Mouse (Mus musculus): ENCODE results near the gene Slc10a6. TPM values are rescaled to one million over a fixed set of nuclear protein-coding genes. Genes with fewer than 3 reads are reported as not detected.
A peak's percentile ranks its signal among the peaks of the same experiment; 100 is the strongest.

Slc10a6 gene
- polyA plus RNA-seq, 1 experiment: 1.1 TPM

DNA sequence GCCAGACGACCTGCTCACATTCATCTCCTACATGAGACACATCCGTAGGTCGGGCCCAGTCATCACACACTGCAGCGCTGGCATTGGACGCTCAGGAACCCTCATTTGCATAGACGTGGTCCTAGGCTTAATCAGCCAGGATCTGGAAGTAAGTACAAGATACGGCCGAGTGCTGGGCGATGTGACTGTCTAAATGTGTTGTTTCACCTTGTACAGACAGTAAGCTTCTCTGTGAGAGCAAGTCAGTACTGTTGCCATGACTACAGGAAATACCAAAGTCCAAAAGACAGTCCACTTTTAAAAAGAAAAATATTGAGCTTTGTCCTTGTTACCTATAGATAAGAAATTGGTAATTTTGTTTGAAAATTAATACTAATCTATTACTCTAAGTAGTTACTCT is 35.6 kb downstream of the Slc10a6 start:
- no peaks in the 10 kb centered on the region for H3K27me3 ChIP-seq (ENCODE audit: control insufficient read depth, insufficient read depth, low read length)
- no peak for TF ChIP-seq POLR2A (IDR thresholded peaks at IDR 0.05; ENCODE audit: low read depth, low read length)
- no peak for TF ChIP-seq CTCF (IDR thresholded peaks at IDR 0.05; ENCODE audit: extremely low read depth, insufficient read length, insufficient replicate concordance, low read depth, low read length)
- H3K4me1 ChIP-seq (ENCODE audit: control insufficient read depth, insufficient read depth, insufficient read length, low read length): peaks cover 5% of the 10 kb centered on the region; the same call in 1 of the 2 replicates
- H3K4me3 ChIP-seq (ENCODE audit: low read depth, low read length): no peak overlapping the region
- H3K36me3 ChIP-seq (ENCODE audit: control insufficient read depth, insufficient read depth, low read length): no peaks in the 10 kb centered on the region
- 83% methylated on average over 9 of the region's 9 CpGs for WGBS
- H3K27ac ChIP-seq (ENCODE audit: insufficient read depth, low read depth, low read length): no peak overlapping the region

GRCm38 (mm10) chr5:103592706-103593105 is 36.5 kb downstream of the Slc10a6 start:
- 18% methylated on average over 8 of the region's 8 CpGs for WGBS
- peak overlapping the region; percentile 22; the same call in 1 of the 2 replicates for H3K27ac ChIP-seq (ENCODE audit: insufficient read depth, low read depth, low read length)

GRCm38 (mm10) chr5:103591846-103592245 is 37.4 kb downstream of the Slc10a6 start:
- WGBS: 63% methylated on average over 7 of the region's 7 CpGs
- H3K27ac ChIP-seq (ENCODE audit: insufficient read depth, low read depth, low read length): no peak overlapping the region
- H3K36me3 ChIP-seq (ENCODE audit: control insufficient read depth, insufficient read depth, low read length): no peaks in the 10 kb centered on the region
- H3K27me3 ChIP-seq (ENCODE audit: control insufficient read depth, insufficient read depth, low read length): no peaks in the 10 kb centered on the region
- H3K4me3 ChIP-seq (ENCODE audit: low read depth, low read length): no peak overlapping the region
- peaks cover 5% of the 10 kb centered on the region; the same call in 1 of the 2 replicates for H3K4me1 ChIP-seq (ENCODE audit: control insufficient read depth, insufficient read depth, insufficient read length, low read length)
- TF ChIP-seq CTCF (IDR thresholded peaks at IDR 0.05; ENCODE audit: extremely low read depth, insufficient read length, insufficient replicate concordance, low read depth, low read length) (no peak), POLR2A (IDR thresholded peaks at IDR 0.05; ENCODE audit: low read depth, low read length) (no peak)

More at GRCm38 (mm10) chr5:103592706-103593105, 36.5 kb downstream of the Slc10a6 start:
- peaks cover 5% of the 10 kb centered on the region; the same call in 1 of the 2 replicates for H3K4me1 ChIP-seq (ENCODE audit: control insufficient read depth, insufficient read depth, insufficient read length, low read length)
- H3K27me3 ChIP-seq (ENCODE audit: control insufficient read depth, insufficient read depth, low read length): no peaks in the 10 kb centered on the region
- peak overlapping the region; percentile 26; the same call in 1 of the 2 replicates for H3K4me3 ChIP-seq (ENCODE audit: low read depth, low read length)
- TF ChIP-seq POLR2A (IDR thresholded peaks at IDR 0.05; ENCODE audit: low read depth, low read length) (no peak), CTCF (IDR thresholded peaks at IDR 0.05; ENCODE audit: extremely low read depth, insufficient read length, insufficient replicate concordance, low read depth, low read length) (no peak)
- no peaks in the 10 kb centered on the region for H3K36me3 ChIP-seq (ENCODE audit: control insufficient read depth, insufficient read depth, low read length)

GRCm38 (mm10) chr5:103587219-103587618 is 42.0 kb downstream of the Slc10a6 start:
- Histone ChIP-seq H3K36me3 (ENCODE audit: control insufficient read depth, insufficient read depth, low read length) (no peaks in the 10 kb centered on the region), H3K27me3 (ENCODE audit: control insufficient read depth, insufficient read depth, low read length) (no peaks in the 10 kb centered on the region), H3K4me1 (ENCODE audit: control insufficient read depth, insufficient read depth, insufficient read length, low read length) (no peaks in the 10 kb centered on the region), H3K27ac (ENCODE audit: insufficient read depth, low read depth, low read length) (no peak overlapping the region), H3K4me3 (ENCODE audit: low read depth, low read length) (no peak overlapping the region)
- 74% methylated on average over 7 of the region's 7 CpGs for WGBS
- TF ChIP-seq POLR2A (IDR thresholded peaks at IDR 0.05; ENCODE audit: low read depth, low read length): no peak
- TF ChIP-seq CTCF (IDR thresholded peaks at IDR 0.05; ENCODE audit: extremely low read depth, insufficient read length, insufficient replicate concordance, low read depth, low read length): peak; percentile 10; the same call in 1 of the 2 replicates

DNA sequence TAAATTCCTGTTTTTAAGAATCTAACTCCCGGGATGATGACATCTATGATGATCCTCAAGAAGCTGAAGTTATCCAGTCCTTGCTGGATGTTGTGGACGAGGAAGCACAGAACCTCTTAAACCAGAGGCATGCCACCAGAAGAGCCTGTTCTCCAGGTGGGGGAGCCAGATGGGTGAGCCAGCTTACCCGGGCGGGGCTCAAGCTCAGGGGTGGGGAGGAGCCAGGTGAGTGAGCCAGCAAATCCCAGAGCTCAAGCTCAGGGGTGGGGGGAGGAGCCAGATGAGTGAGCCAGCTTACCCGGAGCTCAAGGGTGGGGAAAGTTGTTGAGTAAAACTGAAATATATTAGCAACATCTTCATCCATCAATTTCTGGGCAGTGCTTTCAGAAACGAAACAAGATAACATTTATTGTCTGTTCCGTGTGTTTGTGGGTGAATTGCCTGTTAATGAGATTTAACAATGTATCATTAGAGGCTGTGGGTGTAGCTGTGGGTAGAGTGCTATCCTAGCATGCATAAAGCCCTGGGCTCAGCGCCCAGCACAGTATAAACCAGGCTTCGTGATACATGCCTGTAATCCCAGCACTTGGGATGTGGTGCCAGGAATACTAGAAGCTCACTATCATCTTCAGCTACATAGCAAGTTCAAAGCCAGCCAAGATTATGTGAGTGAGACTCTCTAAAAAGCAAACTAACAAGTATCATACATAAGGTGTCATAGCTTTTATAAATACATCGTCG is 49.4 kb downstream of the Slc10a6 start:
- 38% methylated on average over 11 of the region's 11 CpGs for WGBS
- Histone ChIP-seq H3K4me3 (ENCODE audit: low read depth, low read length) (no peak overlapping the region), H3K27ac (ENCODE audit: insufficient read depth, low read depth, low read length) (no peak overlapping the region), H3K4me1 (ENCODE audit: control insufficient read depth, insufficient read depth, insufficient read length, low read length) (no peaks in the 10 kb centered on the region), H3K27me3 (ENCODE audit: control insufficient read depth, insufficient read depth, low read length) (no peaks in the 10 kb centered on the region), H3K36me3 (ENCODE audit: control insufficient read depth, insufficient read depth, low read length) (no peaks in the 10 kb centered on the region)
- TF ChIP-seq POLR2A (IDR thresholded peaks at IDR 0.05; ENCODE audit: low read depth, low read length) (no peak), CTCF (IDR thresholded peaks at IDR 0.05; ENCODE audit: extremely low read depth, insufficient read length, insufficient replicate concordance, low read depth, low read length) (no peak)

DNA sequence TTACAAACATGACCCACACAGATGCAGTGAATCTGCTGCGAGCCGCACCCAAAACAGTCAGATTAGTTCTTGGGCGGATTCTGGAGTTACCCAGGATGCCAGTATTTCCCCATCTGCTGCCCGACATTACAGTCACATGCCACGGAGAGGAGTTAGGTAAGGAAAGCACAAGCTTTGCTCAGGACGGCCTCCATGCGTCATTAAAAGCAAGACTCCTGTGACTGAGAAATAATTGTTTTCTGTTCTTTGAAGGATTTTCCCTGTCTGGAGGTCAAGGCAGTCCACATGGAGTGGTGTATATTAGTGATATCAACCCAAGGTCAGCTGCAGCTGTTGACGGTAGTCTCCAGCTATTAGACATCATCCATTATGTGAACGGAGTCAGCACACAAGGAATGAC is 59.8 kb downstream of the Slc10a6 start:
- Histone ChIP-seq H3K27me3 (ENCODE audit: control insufficient read depth, insufficient read depth, low read length) (no peaks in the 10 kb centered on the region), H3K4me3 (ENCODE audit: low read depth, low read length) (no peak overlapping the region), H3K36me3 (ENCODE audit: control insufficient read depth, insufficient read depth, low read length) (no peaks in the 10 kb centered on the region), H3K4me1 (ENCODE audit: control insufficient read depth, insufficient read depth, insufficient read length, low read length) (no peaks in the 10 kb centered on the region), H3K27ac (ENCODE audit: insufficient read depth, low read depth, low read length) (no peak overlapping the region)
- TF ChIP-seq POLR2A (IDR thresholded peaks at IDR 0.05; ENCODE audit: low read depth, low read length) (no peak), CTCF (IDR thresholded peaks at IDR 0.05; ENCODE audit: extremely low read depth, insufficient read length, insufficient replicate concordance, low read depth, low read length) (no peak)
- WGBS: 88% methylated on average over 9 of the region's 9 CpGs

GRCm38 (mm10) chr5:103568034-103568433 is 61.2 kb downstream of the Slc10a6 start:
- Histone ChIP-seq H3K4me3 (ENCODE audit: low read depth, low read length) (no peak overlapping the region), H3K4me1 (ENCODE audit: control insufficient read depth, insufficient read depth, insufficient read length, low read length) (no peaks in the 10 kb centered on the region), H3K27ac (ENCODE audit: insufficient read depth, low read depth, low read length) (no peak overlapping the region), H3K27me3 (ENCODE audit: control insufficient read depth, insufficient read depth, low read length) (no peaks in the 10 kb centered on the region), H3K36me3 (ENCODE audit: control insufficient read depth, insufficient read depth, low read length) (no peaks in the 10 kb centered on the region)
- 57% methylated on average over 4 of the region's 4 CpGs for WGBS
- TF ChIP-seq POLR2A (IDR thresholded peaks at IDR 0.05; ENCODE audit: low read depth, low read length) (no peak), CTCF (IDR thresholded peaks at IDR 0.05; ENCODE audit: extremely low read depth, insufficient read length, insufficient replicate concordance, low read depth, low read length) (no peak)

Data from small intestine, adult 2 months (tissue).